Mouse (Mus musculus): Measurements from ENCODE around the gene Plcb4. TPM values are rescaled to one million over a fixed set of nuclear protein-coding genes. Genes with fewer than 3 reads are reported as not detected.

The Plcb4 gene
- polyA plus RNA-seq, 1 experiment from 2014 or later = 29.3 TPM

DNA sequence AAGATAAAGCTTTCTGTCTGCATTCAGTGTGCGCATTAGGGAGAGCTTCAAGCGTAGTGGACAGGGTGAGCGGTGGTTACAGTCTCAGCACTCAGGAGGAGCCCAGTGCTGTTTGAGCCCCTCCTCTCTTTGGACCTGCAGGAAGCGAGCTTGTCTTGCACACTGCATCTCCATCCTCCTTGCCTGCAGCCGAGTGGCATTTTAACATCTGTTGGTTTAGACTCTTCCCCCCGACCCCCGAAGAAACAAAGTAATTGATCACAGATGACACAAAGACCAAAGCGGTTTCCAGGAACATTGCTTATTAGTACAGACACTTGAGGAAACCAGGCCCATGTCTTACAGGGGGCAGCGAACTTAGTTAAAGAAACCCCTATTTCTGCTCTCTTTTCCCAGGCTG is 207.6 kb downstream of the Plcb4 start:
- H3K36me3 ChIP-seq (ENCODE audit: control insufficient read depth, insufficient read depth, low read length) = no peaks in the 10 kb centered on the region
- H3K9me3 ChIP-seq (ENCODE audit: control insufficient read depth, low read length) = no peaks in the 10 kb centered on the region
- no peaks in the 10 kb centered on the region for H3K27me3 ChIP-seq (ENCODE audit: control insufficient read depth, insufficient read depth, low read length)
- ATAC-seq (ENCODE audit: low FRiP score) (no peak), DNase-seq (ENCODE audit: low spot score) (peak; percentile 18)
- no peak overlapping the region for H3K4me3 ChIP-seq (ENCODE audit: low read depth, low read length)
- no peak overlapping the region for H3K9ac ChIP-seq (ENCODE audit: low read depth, low read length)
- H3K4me1 ChIP-seq (replicated peaks; ENCODE audit: control insufficient read depth, insufficient read depth, low read length) = no peaks in the 10 kb centered on the region
- 51% methylated on average over 9 of the region's 9 CpGs for WGBS
- no peak overlapping the region for H3K4me2 ChIP-seq (replicated peaks; ENCODE audit: low read depth, low read length)
- no peak overlapping the region for H3K27ac ChIP-seq (ENCODE audit: low read depth, low read length)

DNA sequence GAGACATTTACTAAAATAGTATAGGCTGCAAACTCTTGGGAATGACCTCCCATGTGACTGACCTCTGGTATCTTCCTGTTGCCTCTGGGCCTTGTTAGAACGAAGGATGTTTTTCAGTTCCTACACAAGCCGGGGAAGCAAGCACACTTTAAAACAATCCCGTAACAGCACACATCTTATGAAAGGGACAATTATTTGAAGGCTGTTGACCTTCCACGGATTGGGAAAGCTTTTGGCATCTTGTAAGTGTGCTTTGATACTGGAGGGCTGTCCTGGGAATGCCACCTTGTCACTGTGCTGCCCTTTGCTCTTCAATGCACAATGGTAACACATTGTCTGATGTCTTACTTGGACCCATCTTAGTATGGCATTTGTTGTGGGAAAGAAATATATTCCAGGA is 208.0 kb downstream of the Plcb4 start:
- no peaks in the 10 kb centered on the region for H3K9me3 ChIP-seq (ENCODE audit: control insufficient read depth, low read length)
- WGBS = 66% methylated on average over 4 of the region's 4 CpGs
- DNase-seq (ENCODE audit: low spot score) (no peak), ATAC-seq (ENCODE audit: low FRiP score) (no peak)
- no peak overlapping the region for H3K9ac ChIP-seq (ENCODE audit: low read depth, low read length)
- H3K36me3 ChIP-seq (ENCODE audit: control insufficient read depth, insufficient read depth, low read length) = no peaks in the 10 kb centered on the region
- no peak overlapping the region for H3K4me2 ChIP-seq (replicated peaks; ENCODE audit: low read depth, low read length)
- H3K27ac ChIP-seq (ENCODE audit: low read depth, low read length) = no peak overlapping the region
- no peaks in the 10 kb centered on the region for H3K27me3 ChIP-seq (ENCODE audit: control insufficient read depth, insufficient read depth, low read length)
- no peaks in the 10 kb centered on the region for H3K4me1 ChIP-seq (replicated peaks; ENCODE audit: control insufficient read depth, insufficient read depth, low read length)
- no peak overlapping the region for H3K4me3 ChIP-seq (ENCODE audit: low read depth, low read length)

DNA sequence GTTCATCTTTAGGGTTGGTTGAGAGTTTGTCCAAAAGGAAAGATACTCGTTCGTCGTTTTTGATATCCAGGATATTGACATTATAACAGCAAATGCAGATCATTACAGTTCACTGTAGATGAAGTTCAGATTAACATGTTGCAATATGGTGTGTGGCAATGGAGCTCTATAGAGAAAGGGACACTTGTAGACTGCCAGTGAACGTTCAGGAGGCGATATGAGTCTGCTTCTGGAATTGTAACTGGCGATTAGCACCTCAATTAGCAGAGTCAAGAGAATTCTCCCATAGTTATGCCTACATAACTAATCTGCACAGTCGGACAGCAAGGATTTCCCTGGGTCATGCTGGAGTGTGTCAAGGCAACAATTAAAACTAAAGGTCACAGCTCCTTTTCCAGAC is 210.8 kb downstream of the Plcb4 start:
- no peak for ATAC-seq (ENCODE audit: low FRiP score)
- no peaks in the 10 kb centered on the region for H3K36me3 ChIP-seq (ENCODE audit: control insufficient read depth, insufficient read depth, low read length)
- H3K9me3 ChIP-seq (ENCODE audit: control insufficient read depth, low read length) = no peaks in the 10 kb centered on the region

DNA sequence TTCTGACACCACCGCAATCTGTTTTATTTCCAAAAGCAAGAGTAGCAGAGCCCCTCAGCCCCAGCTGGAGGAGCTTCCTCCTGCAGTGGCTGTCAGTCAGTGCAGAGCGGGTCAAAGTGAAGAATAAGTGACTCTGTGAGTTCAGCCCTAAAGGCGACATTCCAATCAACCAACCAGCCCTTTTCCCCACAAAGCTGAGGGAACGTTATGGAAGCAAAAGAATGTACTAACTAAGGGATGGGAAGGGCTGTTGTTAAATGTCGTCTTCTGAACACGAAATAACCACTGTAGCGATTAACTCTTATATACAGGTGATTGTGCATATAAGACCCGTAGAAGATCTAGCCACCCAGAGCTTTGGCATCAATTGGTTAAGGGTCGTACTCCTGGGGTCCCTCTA is 214.3 kb downstream of the Plcb4 start:
- Histone ChIP-seq H3K4me2 (replicated peaks; ENCODE audit: low read depth, low read length) (no peak overlapping the region), H3K9ac (ENCODE audit: low read depth, low read length) (no peak overlapping the region), H3K36me3 (ENCODE audit: control insufficient read depth, insufficient read depth, low read length) (no peaks in the 10 kb centered on the region), H3K4me1 (replicated peaks; ENCODE audit: control insufficient read depth, insufficient read depth, low read length) (no peaks in the 10 kb centered on the region), H3K4me3 (ENCODE audit: low read depth, low read length) (no peak overlapping the region), H3K27ac (ENCODE audit: low read depth, low read length) (no peak overlapping the region), H3K27me3 (ENCODE audit: control insufficient read depth, insufficient read depth, low read length) (no peaks in the 10 kb centered on the region), H3K9me3 (ENCODE audit: control insufficient read depth, low read length) (no peaks in the 10 kb centered on the region)
- DNase-seq (ENCODE audit: low spot score) (peak; percentile 3), ATAC-seq (ENCODE audit: low FRiP score) (no peak)
- WGBS = 78% methylated on average over 9 of the region's 9 CpGs

More for the DNA sequence above, 210.8 kb downstream of the Plcb4 start:
- H3K27ac ChIP-seq (ENCODE audit: low read depth, low read length) = no peak overlapping the region
- no peak for DNase-seq (ENCODE audit: low spot score)
- no peak overlapping the region for H3K4me3 ChIP-seq (ENCODE audit: low read depth, low read length)
- H3K4me1 ChIP-seq (replicated peaks; ENCODE audit: control insufficient read depth, insufficient read depth, low read length) = no peaks in the 10 kb centered on the region
- no peak overlapping the region for H3K4me2 ChIP-seq (replicated peaks; ENCODE audit: low read depth, low read length)
- no peaks in the 10 kb centered on the region for H3K27me3 ChIP-seq (ENCODE audit: control insufficient read depth, insufficient read depth, low read length)
- 87% methylated on average over 7 of the region's 7 CpGs for WGBS
- H3K9ac ChIP-seq (ENCODE audit: low read depth, low read length) = no peak overlapping the region

DNA sequence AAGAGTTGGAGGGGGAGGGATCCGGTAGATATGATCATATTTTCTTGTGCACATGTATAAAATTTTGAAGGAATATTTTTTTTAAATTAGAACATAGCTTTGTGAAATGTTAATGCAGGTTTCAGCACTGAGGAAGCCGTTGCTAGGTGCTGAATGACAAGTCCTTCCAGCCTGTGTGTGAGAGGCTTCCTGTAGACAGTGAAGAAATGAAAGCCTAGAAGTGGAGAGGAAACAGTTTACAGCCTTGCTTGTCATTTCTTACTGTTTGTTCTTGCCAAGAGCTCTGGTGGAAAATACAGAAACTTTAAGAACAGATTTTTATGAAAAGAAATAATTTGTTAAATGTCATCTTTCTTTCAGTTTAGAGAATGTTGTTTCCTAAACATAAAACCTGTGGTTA is 214.9 kb downstream of the Plcb4 start:
- no peak overlapping the region for H3K4me3 ChIP-seq (ENCODE audit: low read depth, low read length)
- DNase-seq (ENCODE audit: low spot score) (no peak), ATAC-seq (ENCODE audit: low FRiP score) (no peak)
- H3K9me3 ChIP-seq (ENCODE audit: control insufficient read depth, low read length) = no peaks in the 10 kb centered on the region
- H3K4me2 ChIP-seq (replicated peaks; ENCODE audit: low read depth, low read length) = no peak overlapping the region
- no peaks in the 10 kb centered on the region for H3K4me1 ChIP-seq (replicated peaks; ENCODE audit: control insufficient read depth, insufficient read depth, low read length)
- no peaks in the 10 kb centered on the region for H3K27me3 ChIP-seq (ENCODE audit: control insufficient read depth, insufficient read depth, low read length)
- H3K36me3 ChIP-seq (ENCODE audit: control insufficient read depth, insufficient read depth, low read length) = no peaks in the 10 kb centered on the region
- H3K27ac ChIP-seq (ENCODE audit: low read depth, low read length) = no peak overlapping the region
- WGBS = 79% methylated on average over 2 of the region's 2 CpGs
- H3K9ac ChIP-seq (ENCODE audit: low read depth, low read length) = no peak overlapping the region

DNA sequence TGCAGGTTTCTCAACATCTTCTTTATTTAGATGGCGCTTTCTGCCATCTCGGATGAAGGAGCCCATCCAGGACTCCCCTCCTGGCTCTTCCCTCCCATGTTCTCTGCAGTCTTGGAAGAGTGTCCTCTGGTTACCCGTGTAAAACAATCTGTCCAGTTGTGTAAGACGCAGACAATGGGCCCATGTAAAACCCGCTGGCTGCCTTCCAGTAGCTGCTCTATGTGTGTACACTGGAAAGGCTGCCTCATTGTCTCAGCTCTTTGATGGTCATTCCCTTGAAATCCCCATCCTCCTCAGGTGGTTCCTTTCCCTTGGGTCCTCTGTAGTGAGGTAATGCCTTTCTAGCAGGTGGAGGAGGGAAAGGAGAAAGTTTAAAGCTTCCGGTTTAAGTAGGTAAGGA is 216.7 kb downstream of the Plcb4 start:
- ATAC-seq (ENCODE audit: low FRiP score) = no peak
- H3K27ac ChIP-seq (ENCODE audit: low read depth, low read length) = no peak overlapping the region
- H3K4me3 ChIP-seq (ENCODE audit: low read depth, low read length) = no peak overlapping the region
- H3K36me3 ChIP-seq (ENCODE audit: control insufficient read depth, insufficient read depth, low read length) = no peaks in the 10 kb centered on the region
- no peaks in the 10 kb centered on the region for H3K27me3 ChIP-seq (ENCODE audit: control insufficient read depth, insufficient read depth, low read length)
- H3K4me1 ChIP-seq (replicated peaks; ENCODE audit: control insufficient read depth, insufficient read depth, low read length) = no peaks in the 10 kb centered on the region
- H3K9me3 ChIP-seq (ENCODE audit: control insufficient read depth, low read length) = no peaks in the 10 kb centered on the region
- H3K9ac ChIP-seq (ENCODE audit: low read depth, low read length) = no peak overlapping the region
- 88% methylated on average over 6 of the region's 6 CpGs for WGBS
- DNase-seq (ENCODE audit: low spot score) = no peak
- no peak overlapping the region for H3K4me2 ChIP-seq (replicated peaks; ENCODE audit: low read depth, low read length)

DNA sequence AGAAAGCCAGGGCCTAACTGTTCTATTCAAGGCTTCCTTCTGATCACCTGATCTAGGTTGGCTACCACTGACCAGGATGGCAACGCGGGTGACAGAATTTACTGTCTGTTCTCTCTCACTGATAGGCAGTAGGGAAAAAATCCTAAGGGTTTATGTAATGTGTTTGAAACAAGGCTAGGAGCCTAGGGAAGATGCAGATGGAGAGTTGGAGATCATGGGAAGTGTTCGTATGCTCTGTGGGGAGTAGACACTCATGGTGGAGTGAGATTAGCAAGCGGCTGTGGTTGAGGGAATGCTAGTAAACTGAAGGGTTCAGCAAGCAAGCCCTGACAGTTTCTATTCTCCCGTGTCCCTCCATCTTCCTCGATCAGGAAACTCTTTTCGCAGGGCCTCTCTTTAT is 220.5 kb downstream of the Plcb4 start:
- DNase-seq (ENCODE audit: low spot score) (no peak), ATAC-seq (ENCODE audit: low FRiP score) (no peak)
- WGBS = 91% methylated on average over 7 of the region's 7 CpGs
- Histone ChIP-seq H3K4me3 (ENCODE audit: low read depth, low read length) (no peak overlapping the region), H3K9me3 (ENCODE audit: control insufficient read depth, low read length) (no peaks in the 10 kb centered on the region), H3K9ac (ENCODE audit: low read depth, low read length) (no peak overlapping the region), H3K4me2 (replicated peaks; ENCODE audit: low read depth, low read length) (no peak overlapping the region), H3K4me1 (replicated peaks; ENCODE audit: control insufficient read depth, insufficient read depth, low read length) (no peaks in the 10 kb centered on the region), H3K27ac (ENCODE audit: low read depth, low read length) (no peak overlapping the region), H3K36me3 (ENCODE audit: control insufficient read depth, insufficient read depth, low read length) (no peaks in the 10 kb centered on the region), H3K27me3 (ENCODE audit: control insufficient read depth, insufficient read depth, low read length) (no peaks in the 10 kb centered on the region)

DNA sequence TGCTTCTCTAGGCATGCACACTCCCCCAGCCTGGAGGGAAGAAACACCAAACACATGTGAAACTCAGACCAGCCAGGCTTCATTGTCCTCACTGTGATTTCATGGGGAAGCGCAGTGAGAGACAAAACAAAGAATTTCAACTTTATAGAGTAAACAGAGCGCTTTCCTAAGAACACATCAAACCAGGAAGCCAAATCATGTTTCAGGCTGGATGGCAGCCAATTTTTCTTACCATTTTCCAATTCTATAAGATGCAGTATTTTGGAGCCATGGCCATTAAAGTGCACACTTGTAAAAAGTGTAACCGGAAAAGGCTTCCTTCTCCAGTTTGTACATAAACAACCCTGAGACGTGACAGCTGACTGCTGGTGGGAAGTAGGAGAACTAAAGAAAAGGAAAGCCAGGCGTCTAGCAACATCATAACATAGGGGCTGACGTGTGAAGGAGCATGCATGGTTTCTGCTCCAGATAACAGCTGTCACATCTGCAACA is 221.5 kb downstream of the Plcb4 start:
- Histone ChIP-seq H3K36me3 (ENCODE audit: control insufficient read depth, insufficient read depth, low read length) (no peaks in the 10 kb centered on the region), H3K9ac (ENCODE audit: low read depth, low read length) (no peak overlapping the region), H3K27ac (ENCODE audit: low read depth, low read length) (no peak overlapping the region), H3K27me3 (ENCODE audit: control insufficient read depth, insufficient read depth, low read length) (no peaks in the 10 kb centered on the region), H3K4me3 (ENCODE audit: low read depth, low read length) (no peak overlapping the region), H3K9me3 (ENCODE audit: control insufficient read depth, low read length) (no peaks in the 10 kb centered on the region), H3K4me1 (replicated peaks; ENCODE audit: control insufficient read depth, insufficient read depth, low read length) (no peaks in the 10 kb centered on the region), H3K4me2 (replicated peaks; ENCODE audit: low read depth, low read length) (no peak overlapping the region)
- 74% methylated on average over 6 of the region's 6 CpGs for WGBS
- no peak for DNase-seq (ENCODE audit: low spot score)
- no peak for ATAC-seq (ENCODE audit: low FRiP score)

DNA sequence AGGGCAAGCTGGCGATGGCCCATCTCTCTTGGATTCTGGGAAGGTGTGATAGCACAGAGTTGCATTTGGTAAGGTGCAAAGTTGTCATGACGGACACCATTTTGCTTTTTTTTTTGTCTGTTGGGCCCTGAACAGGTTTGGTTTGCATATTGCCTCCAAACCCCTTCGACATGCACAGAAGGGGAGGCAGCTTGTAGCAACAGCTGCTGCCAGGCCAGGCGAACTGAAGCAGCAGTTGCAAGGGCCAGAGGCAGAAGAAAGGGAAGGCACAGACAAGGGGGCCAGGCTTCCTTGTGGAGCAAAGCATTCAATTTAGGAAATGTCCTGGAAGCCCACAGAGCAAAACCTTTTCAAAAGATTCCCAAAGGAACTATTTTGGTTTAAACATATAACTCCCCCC is 224.5 kb downstream of the Plcb4 start:
- no peak for DNase-seq (ENCODE audit: low spot score)
- no peak overlapping the region for H3K27ac ChIP-seq (ENCODE audit: low read depth, low read length)
- no peaks in the 10 kb centered on the region for H3K4me1 ChIP-seq (replicated peaks; ENCODE audit: control insufficient read depth, insufficient read depth, low read length)
- H3K27me3 ChIP-seq (ENCODE audit: control insufficient read depth, insufficient read depth, low read length) = no peaks in the 10 kb centered on the region
- WGBS = 81% methylated on average over 4 of the region's 4 CpGs
- no peak for ATAC-seq (ENCODE audit: low FRiP score)
- no peak overlapping the region for H3K4me2 ChIP-seq (replicated peaks; ENCODE audit: low read depth, low read length)
- H3K9ac ChIP-seq (ENCODE audit: low read depth, low read length) = no peak overlapping the region
- no peak overlapping the region for H3K4me3 ChIP-seq (ENCODE audit: low read depth, low read length)
- H3K9me3 ChIP-seq (ENCODE audit: control insufficient read depth, low read length) = no peaks in the 10 kb centered on the region
- no peaks in the 10 kb centered on the region for H3K36me3 ChIP-seq (ENCODE audit: control insufficient read depth, insufficient read depth, low read length)

Measured in hindbrain, embryonic 11.5 days (tissue).